Mouse (Mus musculus) gastrocnemius, postnatal 36 days (tissue): Measurements from ENCODE around the gene Olfr180. TPM values are rescaled to one million over a fixed set of nuclear protein-coding genes. Genes with fewer than 3 reads are reported as not detected.

ENCODE experiments used
- DNase-seq, 2 experiments: peaks; one replicate each; pipeline ENCODE4 v3.0.0; 2022
- intact Hi-C: fragments of 180-260 bp; cut with DNase I; formaldehyde crosslinking; loops from one replicate; pipeline ENCODE4 v1.15.1; 2025
- long read RNA-seq, 2 experiments: library from polyadenylated mRNA; stranded (forward); transcript quantifications; one replicate each; pipeline ENCODE4 v2.0.0; 2021
- total RNA-seq, 2 experiments: library from RNA; stranded (reverse); gene quantifications; 2 replicates each; pipeline ENCODE4 v1.2.3; 2021

Gene Olfr180
- not detected for total RNA-seq
- long read RNA-seq, experiment 1, result 0 reads
- long read RNA-seq, experiment 2, result 0 reads

DNA sequence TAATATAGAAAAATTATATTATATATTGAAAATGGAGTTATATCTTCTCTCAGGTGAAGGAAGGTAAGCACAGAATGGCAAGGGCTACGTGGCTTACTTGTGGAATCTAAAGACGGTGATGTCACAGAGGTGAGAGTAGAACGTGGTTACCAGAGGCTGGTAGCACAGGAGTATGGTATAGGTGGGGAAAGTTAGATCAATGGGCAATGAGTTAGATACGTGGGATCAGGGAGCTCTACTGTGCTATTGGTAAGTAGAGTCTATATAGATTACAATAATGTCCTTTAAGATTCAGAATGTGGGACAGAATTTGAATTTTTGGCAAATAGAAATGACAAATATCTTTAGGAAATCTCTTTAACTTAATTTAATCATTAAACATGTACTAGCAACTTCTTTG is at the start of gene Olfr180:
Olfr180 (minus strand) TSS at position 101 of the 400 bp plus-strand sequence.
- intact Hi-C loops, result no loop called here
- DNase-seq, result no peak

DNA sequence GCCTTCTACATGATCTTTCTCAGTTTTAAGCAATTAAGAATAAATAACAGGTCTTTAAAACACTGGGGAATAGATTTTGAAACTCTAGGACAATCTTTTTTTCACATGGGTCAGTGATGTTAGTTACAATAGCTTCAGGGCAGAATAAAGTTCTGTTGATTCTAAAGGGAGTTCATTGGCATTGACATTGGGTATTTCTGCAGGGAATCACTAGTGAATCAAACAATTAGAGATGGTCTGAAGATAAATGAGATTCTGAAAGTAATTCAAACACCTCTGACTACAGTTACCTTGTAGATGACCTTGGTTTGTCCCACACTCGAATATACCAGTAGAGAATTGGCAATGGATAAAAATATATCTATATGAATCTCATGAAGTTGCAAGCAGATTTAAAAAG is 537 bp downstream of the Olfr180 start, which contains the start of gene Olfr181:
Olfr181 (minus strand) TSS at position 101 of the 400 bp plus-strand sequence.
- intact Hi-C loops, result no loop called here
- no peak for DNase-seq

DNA sequence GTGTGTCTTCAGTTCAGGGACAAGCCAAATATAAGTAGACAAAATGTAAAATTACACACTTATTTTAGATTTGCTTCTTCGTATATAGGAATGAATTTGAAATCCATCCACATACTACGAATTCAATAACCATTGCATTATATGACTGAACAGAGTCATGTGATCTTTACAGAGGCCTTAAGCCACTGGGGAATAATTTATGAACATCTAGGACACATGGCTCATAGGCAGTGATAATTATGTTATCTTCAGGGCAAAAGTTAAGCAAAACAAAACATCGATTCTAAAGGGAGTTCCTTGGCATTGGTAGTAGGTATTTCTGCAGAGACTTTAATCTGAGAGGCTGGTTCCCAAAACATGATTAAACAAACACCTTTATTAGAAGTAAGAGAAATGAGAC is 37.2 kb downstream of the Olfr180 start, which contains the start of gene Olfr178:
Olfr178 (minus strand) TSS at position 101 of the 400 bp plus-strand sequence.
- intact Hi-C loops, result no loop called here

DNA sequence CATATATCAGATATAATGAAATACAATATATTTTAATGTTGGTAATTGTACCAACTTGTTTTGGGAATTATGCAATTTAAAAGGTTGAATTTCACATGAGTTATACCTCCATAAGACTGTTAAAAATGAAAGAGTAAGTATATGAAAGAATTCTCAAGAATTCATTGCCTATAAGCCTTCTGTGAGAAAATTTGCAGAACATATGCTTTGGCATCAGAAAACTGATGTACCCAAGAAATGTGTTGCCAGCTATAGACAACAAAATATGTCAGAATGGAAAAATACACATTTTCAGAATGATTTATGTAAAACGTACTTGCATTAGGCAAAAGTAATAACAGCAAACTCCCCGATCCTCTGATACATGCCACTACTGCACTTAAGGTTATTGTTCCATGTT is 44.8 kb downstream of the Olfr180 start:
- intact Hi-C loops, result no loop called here
- DNase-seq, result no peak

More for the DNA sequence above, 37.2 kb downstream of the Olfr180 start, which contains the start of gene Olfr178:
- DNase-seq, result no peak

DNA sequence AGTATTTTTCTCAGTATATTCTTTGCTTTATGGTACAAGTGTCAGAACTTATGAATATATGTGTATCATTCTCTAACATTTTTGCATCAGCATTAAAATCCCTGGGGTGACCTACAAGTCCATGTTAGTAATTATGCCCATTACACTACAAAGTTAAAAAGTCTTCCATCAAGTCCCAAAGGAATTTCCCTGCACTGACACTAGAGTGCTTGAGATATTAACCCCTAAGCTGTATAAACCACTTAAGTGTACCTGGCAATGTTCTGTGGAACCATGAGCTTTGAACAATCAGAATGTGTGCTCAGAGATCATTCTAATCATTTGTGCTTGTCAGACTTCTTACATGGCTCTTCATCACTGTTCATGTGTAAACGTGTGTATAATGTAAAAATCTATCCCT is 54.5 kb downstream of the Olfr180 start, which contains the start of gene Olfr177:
Olfr177 (minus strand) TSS at position 101 of the 400 bp plus-strand sequence.
- no peak for DNase-seq
- intact Hi-C loops, result no loop called here

Other genes with a start within 250 kb of the Olfr180 start
- gene Gpr15, start 210.3 kb downstream of the Olfr180 start, total RNA-seq, result not detected
- gene Cldnd1, start 201.5 kb downstream of the Olfr180 start, total RNA-seq, result 10 to 100 TPM; 61.2 to 65.3 TPM
- gene Olfr172, start 166.2 kb downstream of the Olfr180 start, total RNA-seq, result not detected
- gene Olfr173, start 129.1 kb downstream of the Olfr180 start, total RNA-seq, result not detected
- gene Olfr175-ps1, start 102.6 kb downstream of the Olfr180 start, total RNA-seq, result not detected
- not detected for gene Olfr177, start 54.6 kb downstream of the Olfr180 start, total RNA-seq
- gene Olfr178, start 37.3 kb downstream of the Olfr180 start, total RNA-seq, result not detected
- not detected for gene Olfr181, start 637 bp downstream of the Olfr180 start, total RNA-seq
- gene Olfr183, start 66.0 kb upstream of the Olfr180 start, total RNA-seq, result not detected
- gene Olfr186, start 100.9 kb upstream of the Olfr180 start, total RNA-seq, result not detected
- gene Olfr187, start 110.4 kb upstream of the Olfr180 start, total RNA-seq, result not detected
- gene Olfr190, start 148.6 kb upstream of the Olfr180 start, total RNA-seq, result not detected
- not detected for gene Olfr191, start 160.4 kb upstream of the Olfr180 start, total RNA-seq
- gene Olfr193, start 182.5 kb upstream of the Olfr180 start, total RNA-seq, result not detected
- not detected for gene Olfr194, start 191.7 kb upstream of the Olfr180 start, total RNA-seq
- gene Olfr195, start 217.7 kb upstream of the Olfr180 start, total RNA-seq, result not detected
- not detected for gene Olfr196, start 241.1 kb upstream of the Olfr180 start, total RNA-seq